Mouse (Mus musculus) granulocyte monocyte progenitor cell, adult 5-6 weeks (primary cell): ENCODE data around the gene Gcfc2. TPM values are rescaled to one million over a fixed set of nuclear protein-coding genes. Genes with fewer than 3 reads are reported as not detected.

Experiments used
- ATAC-seq: replicated peaks from 2 replicates; pipeline ENCODE4 v1.8.0; 2016; ENCODE audit warnings: mild to moderate bottlenecking, moderate TSS enrichment, inconsistent platforms; ENCODE audit not compliant: poor library complexity, severe bottlenecking
- total RNA-seq, 2 experiments: library from RNA; stranded (forward) in 1 of 2; stranded (reverse) in 1 of 2; fragments of 200-712, 200-1000 nt in 1 of 2; fragments of >200 nt in 1 of 2; fragmentation: Nextera tagmentation in 1 of 2; gene quantifications; 2 replicates each; pipeline ENCODE4 v1.2.3; 2014 to 2017

The Gcfc2 gene
- total RNA-seq, 2 experiments from 2014 or later = 12.0 to 25.4 TPM

DNA sequence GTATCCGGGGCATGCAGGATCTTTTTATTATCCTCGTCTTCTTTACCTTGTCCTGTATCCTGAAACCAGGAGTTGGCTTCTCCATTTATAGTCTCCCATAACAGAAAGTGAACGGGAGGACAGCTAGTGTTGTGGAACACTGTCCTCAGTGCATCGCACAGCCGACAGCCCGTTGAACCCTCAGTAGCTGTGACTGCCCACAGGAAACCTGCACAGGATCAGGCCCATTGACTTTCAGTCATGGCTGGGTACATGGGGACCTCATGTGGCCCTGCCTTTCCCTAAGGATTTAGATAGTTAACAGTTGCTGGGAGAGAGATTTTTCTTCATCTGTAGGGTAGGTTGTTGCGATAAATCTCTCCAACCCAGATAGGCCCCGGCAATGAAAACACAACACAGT is 49.1 kb downstream of the Gcfc2 start:
- ATAC-seq = no peak

GRCm38 (mm10) chr6:81975971-81976621 is 52.6 kb downstream of the Gcfc2 start:
- ATAC-seq = peak; percentile 93

GRCm38 (mm10) chr6:81979286-81979685 is 55.8 kb downstream of the Gcfc2 start:
- no peak for ATAC-seq

- no peak; the same call in 1 of the 2 replicates for ATAC-seq
These were observed 62.7 kb downstream of the Gcfc2 start for GRCm38 (mm10) chr6:81986171-81986570.

GRCm38 (mm10) chr6:81986599-81986998 is 63.1 kb downstream of the Gcfc2 start:
- peak; percentile 43 for ATAC-seq

GRCm38 (mm10) chr6:81987010-81987409 is 63.5 kb downstream of the Gcfc2 start:
- ATAC-seq = peak; percentile 95

DNA sequence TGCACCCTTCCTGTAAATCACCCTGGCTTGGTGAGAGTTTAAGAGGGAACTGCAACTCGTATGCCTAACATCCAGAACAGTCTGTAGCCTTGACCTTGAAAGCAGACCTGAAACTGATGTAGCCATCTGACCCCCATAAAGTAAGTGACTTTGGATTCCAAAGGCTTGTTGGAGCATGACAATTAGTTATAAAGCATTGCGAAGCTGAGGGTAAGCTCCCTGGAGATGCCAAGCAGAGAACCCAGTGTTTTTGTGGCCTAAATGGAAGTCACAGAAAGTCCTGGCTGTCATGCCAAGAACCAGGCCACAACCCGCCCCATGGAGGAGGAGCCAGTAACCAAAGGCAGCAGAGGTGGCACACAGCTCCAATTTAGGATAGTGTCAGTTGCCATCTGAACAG is 64.1 kb downstream of the Gcfc2 start:
- peak; percentile 45 for ATAC-seq

DNA sequence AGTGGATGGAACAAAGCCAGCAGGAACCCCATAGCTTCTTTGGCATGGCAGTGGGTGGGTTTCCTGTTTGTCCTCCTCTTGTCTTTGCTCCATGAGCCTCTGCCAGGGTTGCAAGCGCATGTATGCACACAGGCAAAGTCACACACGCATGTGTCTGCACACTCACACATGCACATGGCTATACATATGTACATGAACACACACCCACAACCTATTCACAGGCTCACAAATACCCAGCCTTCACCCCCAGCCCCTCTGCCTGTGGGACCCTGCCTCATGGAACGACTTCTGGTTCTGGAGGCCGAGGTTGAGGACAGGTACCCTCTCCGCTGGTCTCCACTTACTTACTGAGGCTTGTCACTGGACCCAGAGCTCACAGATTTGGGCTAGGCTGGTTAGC is 64.9 kb downstream of the Gcfc2 start:
- no peak for ATAC-seq

GRCm38 (mm10) chr6:81990049-81990810 is 66.8 kb downstream of the Gcfc2 start:
- ATAC-seq = no peak

Other genes starting within 250 kb of the Gcfc2 start
- 24.3 and 41.5 TPM in 2 replicates for gene Mrpl19, start 42.3 kb downstream of the Gcfc2 start, total RNA-seq (2014; fragmentation: Nextera tagmentation)
- gene Mrpl19, start 42.3 kb downstream of the Gcfc2 start, total RNA-seq (2017) = 33.2 and 70.3 TPM in 2 replicates
- gene Eva1a, start 117.4 kb downstream of the Gcfc2 start, total RNA-seq (2014; fragmentation: Nextera tagmentation) = not detected in 2 replicates
- not detected in 2 replicates for gene Eva1a, start 117.4 kb downstream of the Gcfc2 start, total RNA-seq (2017)